Mouse (Mus musculus): ENCODE results near the gene Enthd1. TPM values are rescaled to one million over a fixed set of nuclear protein-coding genes. Genes with fewer than 3 reads are reported as not detected.

The Enthd1 gene
- total and polyA plus RNA-seq, 3 experiments: 0.16 TPM; not detected in 2

DNA sequence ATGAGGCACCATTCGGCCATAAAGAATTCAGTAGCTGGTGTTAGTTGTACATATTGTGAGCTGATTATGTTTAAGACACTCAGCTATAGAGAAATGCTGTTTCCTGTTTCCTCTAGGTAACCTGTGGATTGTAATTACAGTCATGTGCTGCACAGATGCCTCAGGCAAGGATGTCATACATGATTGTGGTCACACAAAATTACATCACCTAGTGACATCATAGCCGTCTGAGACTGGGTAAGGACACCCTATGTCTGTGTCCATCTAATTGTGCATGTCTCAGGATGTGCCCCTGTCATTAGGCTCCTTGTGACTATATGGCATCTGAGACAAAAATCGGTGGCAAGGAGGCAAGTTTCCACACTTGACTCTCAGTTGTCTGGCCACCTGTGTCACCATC lies 2.5 kb downstream of the Enthd1 start:
- ATAC-seq (ENCODE audit: extremely low read depth, insufficient number of reproducible peaks, low FRiP score, poor library complexity, severe bottlenecking) (no peak), DNase-seq (ENCODE audit: low spot score) (no peak)
- H3K4me3 ChIP-seq (ENCODE audit: low read depth, low read length): no peak overlapping the region
- H3K27me3 ChIP-seq (ENCODE audit: insufficient read depth, low read length): peaks cover 12% of the 10 kb centered on the region
- no peaks in the 10 kb centered on the region for H3K4me1 ChIP-seq (ENCODE audit: insufficient read depth, low read depth, low read length)
- H3K9me3 ChIP-seq (replicated peaks): no peaks in the 10 kb centered on the region
- no peak for TF ChIP-seq GATA1 (IDR thresholded peaks at IDR 0.05; ENCODE audit: borderline replicate concordance, low read length)
- no peak for TF ChIP-seq POLR2AphosphoS5 (IDR thresholded peaks at IDR 0.05; ENCODE audit: insufficient replicate concordance, low read depth, low read length)
- TF ChIP-seq CTCF (IDR thresholded peaks at IDR 0.05; ENCODE audit: low read depth, low read length): no peak
- no peaks in the 10 kb centered on the region for H3K36me3 ChIP-seq (replicated peaks)

GRCm38 (mm10) chr15:80560646-80561580 lies 4.0 kb downstream of the Enthd1 start:
- no peaks in the 10 kb centered on the region for H3K36me3 ChIP-seq (replicated peaks)
- no peaks in the 10 kb centered on the region for H3K9me3 ChIP-seq (replicated peaks)
- H3K27me3 ChIP-seq (ENCODE audit: insufficient read depth, low read length): peaks cover 6% of the 10 kb centered on the region; the same call in 1 of the 2 replicates
- TF ChIP-seq GATA2 (IDR thresholded peaks at IDR 0.05; ENCODE audit: borderline replicate concordance, low read depth, low read length) (no peak), TAL1 (conservative IDR thresholded peaks at IDR 0.05; ENCODE audit: low read depth, low read length) (no peak), POLR2AphosphoS5 (IDR thresholded peaks at IDR 0.05; ENCODE audit: insufficient replicate concordance, low read depth, low read length) (no peak), CTCF (IDR thresholded peaks at IDR 0.05; ENCODE audit: low read depth, low read length) (no peak), GATA1 (IDR thresholded peaks at IDR 0.05; ENCODE audit: borderline replicate concordance, low read length) (no peak)
- no peak overlapping the region for H3K4me3 ChIP-seq (ENCODE audit: low read depth, low read length)
- ATAC-seq (ENCODE audit: extremely low read depth, insufficient number of reproducible peaks, low FRiP score, poor library complexity, severe bottlenecking): no peak
- DNase-seq (ENCODE audit: low spot score): no peak
- H3K4me1 ChIP-seq (ENCODE audit: insufficient read depth, low read depth, low read length): no peaks in the 10 kb centered on the region

GRCm38 (mm10) chr15:80559978-80560377 lies 5.0 kb downstream of the Enthd1 start:
- H3K27me3 ChIP-seq (ENCODE audit: insufficient read depth, low read length): peaks cover 6% of the 10 kb centered on the region; the same call in 1 of the 2 replicates
- no peak overlapping the region for H3K4me3 ChIP-seq (ENCODE audit: low read depth, low read length)
- no peaks in the 10 kb centered on the region for H3K36me3 ChIP-seq (replicated peaks)
- no peaks in the 10 kb centered on the region for H3K4me1 ChIP-seq (ENCODE audit: insufficient read depth, low read depth, low read length)
- no peak for ATAC-seq (ENCODE audit: extremely low read depth, insufficient number of reproducible peaks, low FRiP score, poor library complexity, severe bottlenecking)
- no peak for DNase-seq (ENCODE audit: low spot score)
- H3K9me3 ChIP-seq (replicated peaks): no peaks in the 10 kb centered on the region
- no peak for TF ChIP-seq GATA2 (IDR thresholded peaks at IDR 0.05; ENCODE audit: borderline replicate concordance, low read depth, low read length)
- TF ChIP-seq CTCF (IDR thresholded peaks at IDR 0.05; ENCODE audit: low read depth, low read length): no peak
- no peak for TF ChIP-seq TAL1 (conservative IDR thresholded peaks at IDR 0.05; ENCODE audit: low read depth, low read length)
- no peak for TF ChIP-seq GATA1 (IDR thresholded peaks at IDR 0.05; ENCODE audit: borderline replicate concordance, low read length)
- TF ChIP-seq POLR2AphosphoS5 (IDR thresholded peaks at IDR 0.05; ENCODE audit: insufficient replicate concordance, low read depth, low read length): no peak

- no peak for DNase-seq (ENCODE audit: low spot score)
- ATAC-seq (ENCODE audit: extremely low read depth, insufficient number of reproducible peaks, low FRiP score, poor library complexity, severe bottlenecking): no peak
- Histone ChIP-seq H3K4me1 (ENCODE audit: insufficient read depth, low read depth, low read length) (no peaks in the 10 kb centered on the region), H3K27me3 (ENCODE audit: insufficient read depth, low read length) (peaks cover 6% of the 10 kb centered on the region; the same call in 1 of the 2 replicates), H3K36me3 (replicated peaks) (no peaks in the 10 kb centered on the region), H3K4me3 (ENCODE audit: low read depth, low read length) (no peak overlapping the region), H3K9me3 (replicated peaks) (no peaks in the 10 kb centered on the region)
- TF ChIP-seq GATA2 (IDR thresholded peaks at IDR 0.05; ENCODE audit: borderline replicate concordance, low read depth, low read length): no peak
- TF ChIP-seq TAL1 (conservative IDR thresholded peaks at IDR 0.05; ENCODE audit: low read depth, low read length): no peak
- no peak for TF ChIP-seq POLR2AphosphoS5 (IDR thresholded peaks at IDR 0.05; ENCODE audit: insufficient replicate concordance, low read depth, low read length)
- no peak for TF ChIP-seq GATA1 (IDR thresholded peaks at IDR 0.05; ENCODE audit: borderline replicate concordance, low read length)
- no peak for TF ChIP-seq CTCF (IDR thresholded peaks at IDR 0.05; ENCODE audit: low read depth, low read length)
Observed at GRCm38 (mm10) chr15:80559534-80559933, 5.4 kb downstream of the Enthd1 start.

- ATAC-seq (ENCODE audit: extremely low read depth, insufficient number of reproducible peaks, low FRiP score, poor library complexity, severe bottlenecking) (no peak), DNase-seq (ENCODE audit: low spot score) (no peak)
- Histone ChIP-seq H3K27me3 (ENCODE audit: insufficient read depth, low read length) (peaks cover 6% of the 10 kb centered on the region; the same call in 1 of the 2 replicates), H3K4me1 (ENCODE audit: insufficient read depth, low read depth, low read length) (no peaks in the 10 kb centered on the region), H3K9me3 (replicated peaks) (no peaks in the 10 kb centered on the region), H3K4me3 (ENCODE audit: low read depth, low read length) (no peak overlapping the region), H3K36me3 (replicated peaks) (no peaks in the 10 kb centered on the region)
- no peak for TF ChIP-seq GATA1 (IDR thresholded peaks at IDR 0.05; ENCODE audit: borderline replicate concordance, low read length)
- TF ChIP-seq GATA2 (IDR thresholded peaks at IDR 0.05; ENCODE audit: borderline replicate concordance, low read depth, low read length): no peak
- no peak for TF ChIP-seq TAL1 (conservative IDR thresholded peaks at IDR 0.05; ENCODE audit: low read depth, low read length)
- no peak for TF ChIP-seq CTCF (IDR thresholded peaks at IDR 0.05; ENCODE audit: low read depth, low read length)
- TF ChIP-seq POLR2AphosphoS5 (IDR thresholded peaks at IDR 0.05; ENCODE audit: insufficient replicate concordance, low read depth, low read length): no peak
Observed at GRCm38 (mm10) chr15:80557745-80558144, 7.2 kb downstream of the Enthd1 start.

GRCm38 (mm10) chr15:80556021-80556420 lies 8.9 kb downstream of the Enthd1 start:
- Histone ChIP-seq H3K4me1 (ENCODE audit: insufficient read depth, low read depth, low read length) (no peaks in the 10 kb centered on the region), H3K9me3 (replicated peaks) (no peaks in the 10 kb centered on the region), H3K4me3 (ENCODE audit: low read depth, low read length) (no peak overlapping the region), H3K27me3 (ENCODE audit: insufficient read depth, low read length) (peaks cover 6% of the 10 kb centered on the region), H3K36me3 (replicated peaks) (no peaks in the 10 kb centered on the region)
- no peak for ATAC-seq (ENCODE audit: extremely low read depth, insufficient number of reproducible peaks, low FRiP score, poor library complexity, severe bottlenecking)
- no peak for DNase-seq (ENCODE audit: low spot score)
- TF ChIP-seq CTCF (IDR thresholded peaks at IDR 0.05; ENCODE audit: low read depth, low read length) (no peak), POLR2AphosphoS5 (IDR thresholded peaks at IDR 0.05; ENCODE audit: insufficient replicate concordance, low read depth, low read length) (no peak), GATA1 (IDR thresholded peaks at IDR 0.05; ENCODE audit: borderline replicate concordance, low read length) (no peak), TAL1 (conservative IDR thresholded peaks at IDR 0.05; ENCODE audit: low read depth, low read length) (no peak), GATA2 (IDR thresholded peaks at IDR 0.05; ENCODE audit: borderline replicate concordance, low read depth, low read length) (no peak)
